Mouse (Mus musculus): ENCODE measurements around the gene Tmem245. TPM values are rescaled to one million over a fixed set of nuclear protein-coding genes. Genes with fewer than 3 reads are reported as not detected.
A peak's percentile ranks its signal among the peaks of the same experiment; 100 is the strongest.

Tmem245 gene
- polyA plus RNA-seq, 1 experiment from 2014 or later = 7.2 TPM

- no peak for ATAC-seq
- no peak overlapping the region for H3K4me3 ChIP-seq (replicated peaks)
- H3K9ac ChIP-seq (replicated peaks) = no peak overlapping the region
- 60% methylated on average over 6 of the region's 6 CpGs for WGBS
- no peak overlapping the region for H3K4me2 ChIP-seq (replicated peaks)
- no peaks in the 10 kb centered on the region for H3K9me3 ChIP-seq
- no peaks in the 10 kb centered on the region for H3K36me3 ChIP-seq
- H3K27me3 ChIP-seq = peaks cover 3% of the 10 kb centered on the region; the same call in 1 of the 2 replicates
- no peak overlapping the region for H3K27ac ChIP-seq
- peaks cover 18% of the 10 kb centered on the region for H3K4me1 ChIP-seq (replicated peaks)
Measured at GRCm38 (mm10) chr4:56949494-56949893, 2.3 kb upstream of the Tmem245 start.

- no peak for ATAC-seq
- H3K36me3 ChIP-seq = no peaks in the 10 kb centered on the region
- peaks cover 3% of the 10 kb centered on the region; the same call in 1 of the 2 replicates for H3K27me3 ChIP-seq
- WGBS = under 1% methylated on average over 14 of the region's 14 CpGs
- H3K4me1 ChIP-seq (replicated peaks) = peaks cover 44% of the 10 kb centered on the region
- peak overlapping the region; percentile 83 for H3K4me3 ChIP-seq (replicated peaks)
- H3K27ac ChIP-seq = no peak overlapping the region
- H3K4me2 ChIP-seq (replicated peaks) = peak overlapping the region; percentile 90
- H3K9ac ChIP-seq (replicated peaks) = peak overlapping the region; percentile 83
- H3K9me3 ChIP-seq = no peaks in the 10 kb centered on the region
Measured at GRCm38 (mm10) chr4:56946180-56946579, 1.1 kb downstream of the Tmem245 start.

- Histone ChIP-seq H3K9ac (replicated peaks) (no peak overlapping the region), H3K27me3 (peaks cover 3% of the 10 kb centered on the region; the same call in 1 of the 2 replicates), H3K4me1 (replicated peaks) (peaks cover 44% of the 10 kb centered on the region), H3K9me3 (no peaks in the 10 kb centered on the region), H3K4me2 (replicated peaks) (no peak overlapping the region), H3K27ac (no peak overlapping the region), H3K36me3 (no peaks in the 10 kb centered on the region), H3K4me3 (replicated peaks) (no peak overlapping the region)
- WGBS = 53% methylated on average over 4 of the region's 4 CpGs
- ATAC-seq = no peak
Measured at GRCm38 (mm10) chr4:56944286-56944685, 3.0 kb downstream of the Tmem245 start.

DNA sequence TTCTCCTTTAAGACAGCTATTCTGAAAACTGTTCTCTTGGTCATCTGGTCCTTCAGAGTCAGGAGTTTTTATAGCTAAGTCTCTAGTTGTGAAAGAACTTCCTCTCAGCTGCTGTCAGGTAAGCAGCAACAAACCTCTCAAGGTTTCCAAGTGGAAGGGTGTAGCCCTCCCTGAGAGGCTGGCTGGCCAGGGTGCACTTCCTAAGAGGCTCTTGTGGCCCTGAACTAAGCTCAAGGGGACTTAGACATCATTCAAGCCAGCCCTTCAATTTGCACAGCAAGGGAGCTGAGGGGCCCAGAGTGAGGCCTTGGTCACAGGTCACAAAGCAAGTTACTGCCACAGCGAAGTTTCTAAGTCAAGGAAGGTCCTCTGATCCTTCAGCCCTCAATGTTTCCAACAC is 4.0 kb downstream of the Tmem245 start:
- Histone ChIP-seq H3K36me3 (no peaks in the 10 kb centered on the region), H3K9ac (replicated peaks) (no peak overlapping the region), H3K4me1 (replicated peaks) (peaks cover 44% of the 10 kb centered on the region), H3K4me2 (replicated peaks) (no peak overlapping the region), H3K27me3 (no peaks in the 10 kb centered on the region), H3K9me3 (no peaks in the 10 kb centered on the region), H3K27ac (no peak overlapping the region), H3K4me3 (replicated peaks) (no peak overlapping the region)
- no peak for ATAC-seq
- 21% methylated on average over 1 of the region's 1 CpGs for WGBS

DNA sequence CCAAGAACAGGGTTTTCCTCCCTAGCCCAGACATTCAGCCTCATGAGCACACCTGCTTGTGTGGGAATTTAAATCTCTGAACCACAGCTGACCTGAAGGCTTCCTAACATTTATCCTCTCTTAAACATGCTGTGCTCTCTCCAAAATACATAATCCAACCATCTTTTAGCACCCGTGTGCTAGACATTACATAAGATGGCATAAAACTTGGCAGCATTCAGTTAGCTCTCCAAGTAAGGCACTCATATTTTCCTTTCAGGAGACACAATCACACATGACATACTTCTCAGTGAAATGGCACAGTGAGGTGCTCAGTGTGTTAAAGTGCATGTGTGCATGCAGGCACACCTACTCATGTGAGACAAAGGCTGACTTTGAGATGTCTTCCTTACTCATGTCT is 4.7 kb downstream of the Tmem245 start:
- WGBS = 74% methylated on average over 1 of the region's 1 CpGs
- H3K9me3 ChIP-seq = no peaks in the 10 kb centered on the region
- H3K27ac ChIP-seq = no peak overlapping the region
- H3K27me3 ChIP-seq = no peaks in the 10 kb centered on the region
- no peak overlapping the region for H3K4me3 ChIP-seq (replicated peaks)
- no peak overlapping the region for H3K9ac ChIP-seq (replicated peaks)
- no peak for ATAC-seq
- H3K4me2 ChIP-seq (replicated peaks) = no peak overlapping the region
- H3K4me1 ChIP-seq (replicated peaks) = peaks cover 44% of the 10 kb centered on the region
- H3K36me3 ChIP-seq = no peaks in the 10 kb centered on the region

DNA sequence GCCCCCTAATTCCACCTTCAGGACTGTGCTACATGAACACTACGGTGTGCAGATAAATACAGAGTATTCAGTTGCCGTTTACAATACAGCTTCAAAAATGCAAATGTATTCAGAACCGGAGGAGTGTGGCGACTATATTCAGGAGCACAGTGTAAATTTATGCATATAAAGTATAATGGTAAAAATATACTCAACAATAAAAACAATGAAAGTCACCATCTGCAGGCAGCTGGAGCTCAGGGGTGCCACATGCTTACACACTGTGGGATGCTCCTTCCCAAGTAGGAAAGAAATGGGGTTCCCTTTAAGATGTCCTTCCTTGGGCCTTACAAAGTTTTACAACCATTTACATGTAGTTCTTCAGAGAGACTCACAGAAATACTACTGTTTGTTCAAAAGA is 5.8 kb downstream of the Tmem245 start:
- no peak overlapping the region for H3K9ac ChIP-seq (replicated peaks)
- H3K27ac ChIP-seq = no peak overlapping the region
- WGBS = 26% methylated on average over 4 of the region's 4 CpGs
- H3K27me3 ChIP-seq = no peaks in the 10 kb centered on the region
- ATAC-seq = no peak
- no peak overlapping the region for H3K4me3 ChIP-seq (replicated peaks)
- H3K4me1 ChIP-seq (replicated peaks) = peaks cover 43% of the 10 kb centered on the region
- peaks cover 3% of the 10 kb centered on the region; the same call in 1 of the 2 replicates for H3K36me3 ChIP-seq
- no peaks in the 10 kb centered on the region for H3K9me3 ChIP-seq
- H3K4me2 ChIP-seq (replicated peaks) = no peak overlapping the region

GRCm38 (mm10) chr4:56937136-56937535 is 10.1 kb downstream of the Tmem245 start:
- H3K9me3 ChIP-seq = no peaks in the 10 kb centered on the region
- ATAC-seq = no peak
- H3K4me1 ChIP-seq (replicated peaks) = peaks cover 5% of the 10 kb centered on the region
- 60% methylated on average over 6 of the region's 6 CpGs for WGBS
- no peak overlapping the region for H3K4me3 ChIP-seq (replicated peaks)
- H3K9ac ChIP-seq (replicated peaks) = no peak overlapping the region
- no peak overlapping the region for H3K4me2 ChIP-seq (replicated peaks)
- no peak overlapping the region for H3K27ac ChIP-seq
- peaks cover 25% of the 10 kb centered on the region for H3K36me3 ChIP-seq
- H3K27me3 ChIP-seq = no peaks in the 10 kb centered on the region

DNA sequence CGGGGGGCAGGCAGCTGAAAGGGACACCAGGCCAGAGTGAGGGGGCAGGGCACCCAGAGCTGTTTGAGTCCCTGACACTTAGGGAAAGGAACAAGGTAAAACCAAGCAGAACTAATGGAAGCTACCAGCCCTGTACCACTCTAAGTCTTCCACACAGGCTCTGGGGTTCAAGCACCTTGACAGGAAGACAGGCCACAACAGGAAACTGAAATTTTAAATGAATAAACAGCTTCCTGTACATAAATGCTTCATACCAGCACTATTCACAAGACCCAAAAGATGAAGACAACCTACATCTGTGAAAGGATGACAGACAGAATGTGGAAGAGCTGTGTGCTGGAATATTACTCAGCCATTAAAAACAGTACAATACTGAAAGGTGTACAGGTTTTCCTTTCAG is 11.9 kb downstream of the Tmem245 start:
- Histone ChIP-seq H3K4me1 (replicated peaks) (no peaks in the 10 kb centered on the region), H3K9me3 (no peaks in the 10 kb centered on the region), H3K4me2 (replicated peaks) (no peak overlapping the region), H3K4me3 (replicated peaks) (no peak overlapping the region), H3K27me3 (no peaks in the 10 kb centered on the region), H3K9ac (replicated peaks) (no peak overlapping the region), H3K36me3 (peaks cover 25% of the 10 kb centered on the region), H3K27ac (no peak overlapping the region)
- no peak for ATAC-seq
- WGBS = 67% methylated on average over 1 of the region's 1 CpGs

GRCm38 (mm10) chr4:56933154-56933553 is 14.1 kb downstream of the Tmem245 start:
- Histone ChIP-seq H3K27ac (no peak overlapping the region), H3K9ac (replicated peaks) (no peak overlapping the region), H3K27me3 (no peaks in the 10 kb centered on the region), H3K4me1 (replicated peaks) (no peaks in the 10 kb centered on the region), H3K9me3 (no peaks in the 10 kb centered on the region), H3K36me3 (peaks cover 25% of the 10 kb centered on the region), H3K4me2 (replicated peaks) (no peak overlapping the region), H3K4me3 (replicated peaks) (no peak overlapping the region)
- no peak for ATAC-seq
- WGBS = 95% methylated on average over 4 of the region's 4 CpGs

DNA sequence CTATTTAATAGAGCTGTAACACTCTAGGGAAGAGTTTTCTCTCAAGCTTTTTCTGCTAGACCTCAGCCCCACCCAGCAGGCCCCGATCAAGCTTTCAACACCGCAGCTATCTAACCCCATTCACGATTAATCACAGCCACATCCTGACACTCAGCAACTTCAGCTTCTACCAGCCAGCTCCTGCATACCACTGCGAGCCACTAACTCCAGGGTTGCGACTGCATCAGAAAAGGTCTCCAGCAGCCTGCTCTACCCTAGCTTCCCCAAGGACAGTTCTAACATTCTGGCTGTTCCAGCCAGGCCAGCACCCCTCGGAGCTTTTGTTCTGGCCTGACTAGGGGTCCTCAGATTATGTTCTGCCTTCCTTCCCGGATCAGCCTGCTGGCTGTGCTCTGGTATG is 15.1 kb downstream of the Tmem245 start:
- H3K36me3 ChIP-seq = peaks cover 25% of the 10 kb centered on the region

DNA sequence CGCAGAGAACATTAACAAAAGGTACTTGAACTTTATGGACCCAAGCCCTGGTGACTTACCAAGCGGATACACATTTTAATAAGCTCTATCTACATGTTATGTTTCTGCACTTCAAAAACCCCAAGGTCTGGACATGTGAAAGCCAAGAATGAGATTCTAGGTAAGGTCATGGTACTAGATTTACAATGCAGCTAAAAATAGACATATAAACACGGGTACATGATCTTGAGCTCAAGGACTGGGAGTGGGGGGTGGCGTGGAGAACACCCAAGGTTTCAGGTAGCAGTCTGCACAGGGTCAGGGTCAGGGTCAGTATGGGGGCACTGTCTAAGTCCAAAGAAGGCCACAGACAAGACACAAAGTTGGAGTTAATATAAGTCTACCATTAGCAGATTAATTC is 16.9 kb downstream of the Tmem245 start:
- no peak overlapping the region for H3K9ac ChIP-seq (replicated peaks)
- no peak for ATAC-seq
- peaks cover 22% of the 10 kb centered on the region for H3K36me3 ChIP-seq
- H3K4me3 ChIP-seq (replicated peaks) = no peak overlapping the region
- 89% methylated on average over 4 of the region's 4 CpGs for WGBS
- H3K9me3 ChIP-seq = no peaks in the 10 kb centered on the region
- H3K4me2 ChIP-seq (replicated peaks) = no peak overlapping the region
- no peak overlapping the region for H3K27ac ChIP-seq
- H3K27me3 ChIP-seq = no peaks in the 10 kb centered on the region
- H3K4me1 ChIP-seq (replicated peaks) = no peaks in the 10 kb centered on the region

More for the DNA sequence above, 15.1 kb downstream of the Tmem245 start:
- H3K9ac ChIP-seq (replicated peaks) = no peak overlapping the region
- no peak for ATAC-seq
- no peaks in the 10 kb centered on the region for H3K4me1 ChIP-seq (replicated peaks)
- H3K27me3 ChIP-seq = no peaks in the 10 kb centered on the region
- no peak overlapping the region for H3K27ac ChIP-seq
- WGBS = 46% methylated on average over 7 of the region's 7 CpGs
- no peaks in the 10 kb centered on the region for H3K9me3 ChIP-seq
- H3K4me3 ChIP-seq (replicated peaks) = no peak overlapping the region
- no peak overlapping the region for H3K4me2 ChIP-seq (replicated peaks)

DNA sequence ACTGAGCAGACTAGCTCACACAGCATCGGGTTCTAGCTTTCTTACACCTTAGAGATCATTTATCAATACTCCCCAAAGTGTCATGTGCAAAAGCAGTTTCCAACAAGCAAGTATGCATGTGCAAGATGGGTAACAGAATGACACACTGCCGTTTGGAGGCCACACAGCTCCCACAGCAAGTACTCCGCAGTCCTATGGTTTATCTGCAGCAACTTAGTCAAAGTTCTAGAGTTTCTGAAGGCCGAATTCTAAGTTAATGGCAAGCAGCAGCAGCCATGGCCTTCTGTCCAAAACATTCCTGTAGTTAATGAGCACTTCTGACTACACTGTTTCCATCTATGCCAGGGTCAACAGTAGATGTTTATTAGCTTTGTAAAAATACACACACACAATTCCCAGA is 20.3 kb downstream of the Tmem245 start:
- Histone ChIP-seq H3K9me3 (no peaks in the 10 kb centered on the region), H3K9ac (replicated peaks) (no peak overlapping the region), H3K27me3 (no peaks in the 10 kb centered on the region), H3K27ac (no peak overlapping the region), H3K4me2 (replicated peaks) (no peak overlapping the region), H3K4me1 (replicated peaks) (no peaks in the 10 kb centered on the region), H3K4me3 (replicated peaks) (no peak overlapping the region), H3K36me3 (peaks cover 36% of the 10 kb centered on the region)
- no peak for ATAC-seq
- 84% methylated on average over 4 of the region's 4 CpGs for WGBS

GRCm38 (mm10) chr4:56922229-56922628 is 25.0 kb downstream of the Tmem245 start:
- Histone ChIP-seq H3K27ac (no peak overlapping the region), H3K4me3 (replicated peaks) (no peak overlapping the region), H3K9ac (replicated peaks) (no peak overlapping the region), H3K4me1 (replicated peaks) (no peaks in the 10 kb centered on the region), H3K36me3 (peaks cover 46% of the 10 kb centered on the region), H3K27me3 (no peaks in the 10 kb centered on the region), H3K4me2 (replicated peaks) (no peak overlapping the region), H3K9me3 (no peaks in the 10 kb centered on the region)
- no peak for ATAC-seq
- WGBS = 97% methylated on average over 11 of the region's 11 CpGs

All from midbrain, embryonic 13.5 days (tissue).